Mouse (Mus musculus) CH12.LX (cell line): ENCODE data around the gene Dhx34.

Source experiments
- BHLHE40 ChIP-seq: IDR thresholded peaks from 2 replicates; pipeline ENCODE4 v1.6.1; 2011; ENCODE audit warnings: mild to moderate bottlenecking, low read depth, low read length, improper control_type of control experiment
- CTCF ChIP-seq, 2 experiments: IDR thresholded peaks in 1 of 2; conservative IDR thresholded peaks in 1 of 2; 2 replicates each; pipeline ENCODE4 v1.5.1; 2011 to 2012; ENCODE audit warnings: low read depth in 2 of 2, low read length in 2 of 2, improper control_type of control experiment in 1 of 2, inconsistent platforms in 1 of 2, mild to moderate bottlenecking in 1 of 2, moderate library complexity in 1 of 2
- E2F4 ChIP-seq: IDR thresholded peaks from 2 replicates; pipeline ENCODE4 v1.6.1; 2011; ENCODE audit warnings: low read depth, low read length, improper control_type of control experiment; ENCODE audit not compliant: insufficient replicate concordance
- EP300 ChIP-seq: IDR thresholded peaks from 2 replicates; pipeline ENCODE4 v1.6.1; 2011; ENCODE audit warnings: low read length, improper control_type of control experiment
- MAX ChIP-seq: IDR thresholded peaks from 2 replicates; pipeline ENCODE4 v1.6.1; 2011; ENCODE audit warnings: low read length, improper control_type of control experiment
- MXI1 ChIP-seq: IDR thresholded peaks from 2 replicates; pipeline ENCODE4 v1.6.1; 2011; ENCODE audit warnings: mild to moderate bottlenecking, low read depth, low read length, improper control_type of control experiment
- POLR2A ChIP-seq: IDR thresholded peaks from 2 replicates; pipeline ENCODE4 v1.6.1; 2011; ENCODE audit warnings: low read depth, mild to moderate bottlenecking, improper control_type of control experiment, low read length
- TCF12 ChIP-seq: IDR thresholded peaks from 2 replicates; pipeline ENCODE4 v1.6.1; 2014; ENCODE audit warnings: low read depth, mild to moderate bottlenecking, inconsistent platforms, low read length, improper control_type of control experiment

DNA sequence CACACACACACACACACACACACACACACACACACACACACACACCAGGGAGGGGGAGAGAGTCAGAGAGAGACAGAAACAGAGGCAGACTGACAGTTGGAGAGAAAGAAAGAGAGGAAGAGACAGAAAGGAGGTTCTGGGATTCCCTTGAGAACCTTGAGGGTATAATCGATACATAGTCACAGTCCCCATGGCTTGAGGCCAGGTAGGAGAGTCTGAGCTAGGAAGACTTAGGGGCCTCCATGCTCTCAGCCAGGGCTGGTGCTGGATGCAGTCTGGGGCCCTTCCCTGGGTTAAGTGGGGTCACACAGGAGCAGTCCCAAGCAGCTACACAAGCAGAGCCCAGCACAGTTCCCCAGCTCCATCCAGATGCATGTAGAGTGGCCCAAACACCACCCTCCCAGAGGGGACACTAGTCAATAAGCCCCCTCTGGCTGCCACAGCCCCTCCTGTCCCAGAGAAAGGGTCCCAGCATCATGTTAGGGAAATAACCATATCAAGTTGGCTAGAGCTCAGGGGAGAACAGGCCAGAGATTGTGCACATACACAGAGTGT, 49.2 kb downstream of the Dhx34 start:
- TF ChIP-seq E2F4 (no peak), EP300 (no peak), CTCF (conservative IDR thresholded peaks at IDR 0.05 in 1 of 2, IDR thresholded peaks at IDR 0.05 in 1 of 2; ENCODE audit: low read depth in 2 of 2, low read length in 2 of 2) (no peak), POLR2A (no peak), TCF12 (no peak), MAX (no peak), BHLHE40 (no peak), MXI1 (no peak)
